Mouse (Mus musculus): Measurements from ENCODE around the gene Gm17545.

Gene Gm17545

GRCm38 (mm10) chr9:22488963-22489362 is 34.9 kb downstream of the Gm17545 start:
- DNase-seq (ENCODE audit: low read depth, low spot score), result no peak

GRCm38 (mm10) chr9:22494203-22494807 is 40.2 kb downstream of the Gm17545 start:
- DNase-seq (ENCODE audit: low read depth, low spot score), result peak; percentile 9

DNA sequence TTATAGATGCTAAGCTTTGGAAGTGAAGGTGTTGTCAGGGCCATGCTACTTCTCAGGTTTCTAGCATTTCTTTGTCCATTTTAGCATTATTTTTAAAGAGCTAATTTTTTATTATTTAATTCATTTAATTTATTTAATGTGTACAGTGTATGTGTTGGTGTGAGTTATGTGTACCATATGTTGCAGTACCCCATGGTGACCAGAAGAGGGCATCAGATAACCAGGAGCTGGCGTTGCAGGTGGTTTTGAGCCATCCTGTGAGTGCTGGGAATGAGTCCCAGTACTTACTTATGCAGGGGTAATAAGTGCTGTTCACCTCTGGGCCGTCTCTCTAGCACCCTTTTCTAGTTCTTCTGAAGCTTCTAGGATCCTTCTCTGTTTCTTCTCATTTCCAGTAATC is 41.0 kb downstream of the Gm17545 start:
- no peak for DNase-seq (ENCODE audit: low read depth, low spot score)

- no peak for DNase-seq (ENCODE audit: low read depth, low spot score)
Observed at GRCm38 (mm10) chr9:22497021-22497767, 43.1 kb downstream of the Gm17545 start.

DNA sequence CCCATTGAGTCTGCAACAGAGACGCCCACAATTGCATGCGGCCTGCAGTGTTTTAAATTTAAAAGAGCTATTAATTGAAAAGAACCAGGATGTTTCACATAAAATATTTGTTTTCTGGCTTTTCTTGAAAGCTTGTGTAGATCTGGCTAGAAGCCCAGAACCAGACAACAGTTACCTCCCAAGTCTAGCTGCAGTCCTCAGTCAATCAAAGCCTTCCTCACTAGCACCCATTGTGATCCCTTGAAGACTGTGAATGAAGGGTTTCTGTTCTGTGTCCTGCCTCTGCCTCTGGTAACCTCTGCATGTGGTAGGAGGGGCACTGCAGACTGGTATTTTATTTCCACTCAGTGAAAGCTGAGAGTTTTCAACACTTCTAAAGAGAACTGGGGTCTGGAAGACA is 48.9 kb downstream of the Gm17545 start:
- DNase-seq (ENCODE audit: low read depth, low spot score), result peak; percentile 46

DNA sequence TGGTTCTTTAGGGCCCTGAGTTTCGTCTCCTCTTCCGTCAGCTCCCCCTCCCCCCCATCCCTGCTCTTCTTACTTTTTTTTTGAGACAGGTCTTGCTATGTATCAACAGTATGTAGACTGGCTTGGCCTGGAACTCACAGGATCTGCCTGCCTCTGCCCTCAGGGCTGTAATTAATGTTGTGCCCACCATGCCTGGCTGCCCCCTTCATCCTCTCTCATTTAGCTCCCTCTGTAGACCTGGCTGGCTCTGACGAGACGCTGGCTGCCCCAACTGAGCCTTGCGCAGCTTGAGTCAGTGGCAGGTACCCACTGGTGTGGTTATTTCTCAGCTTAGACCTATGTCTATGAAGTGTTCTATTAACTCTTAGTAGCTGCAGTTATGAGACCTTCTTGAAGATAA is 49.5 kb downstream of the Gm17545 start:
- DNase-seq (ENCODE audit: low read depth, low spot score), result no peak

DNA sequence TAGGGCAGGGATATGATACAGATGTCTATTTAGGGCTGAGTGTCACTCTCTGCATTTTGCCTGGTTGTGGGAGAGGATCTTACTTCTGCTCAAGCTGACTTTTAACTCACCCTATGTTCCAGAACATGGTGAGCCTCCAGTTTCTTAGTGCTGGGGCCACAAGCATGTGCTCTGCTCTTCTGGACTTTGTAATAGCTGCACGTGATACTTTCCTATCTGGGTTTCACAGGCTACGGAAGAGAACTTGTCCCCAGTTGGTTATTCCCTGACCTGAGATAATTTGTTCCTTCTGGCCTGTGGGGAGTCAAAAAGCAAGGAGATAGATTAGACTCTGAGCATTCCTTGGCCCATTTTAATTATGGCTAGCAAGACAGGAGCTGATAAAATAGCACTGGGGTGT is 51.5 kb downstream of the Gm17545 start:
- no peak for DNase-seq (ENCODE audit: low read depth, low spot score)
